Mouse (Mus musculus) lung, postnatal 36 days (tissue): ENCODE results near the gene Pbp2.
A peak's percentile ranks its signal among the peaks of the same experiment; 100 is the strongest.

ENCODE experiments used
- DNase-seq: peaks from one replicate; pipeline ENCODE4 v3.0.0; 2022; ENCODE audit warnings: mixed read lengths

Pbp2 gene

GRCm38 (mm10) chr6:135299024-135299550 is 11.1 kb downstream of the Pbp2 start:
- peak; percentile 19 for DNase-seq

GRCm38 (mm10) chr6:135297570-135297969 is 12.6 kb downstream of the Pbp2 start:
- DNase-seq, result no peak

GRCm38 (mm10) chr6:135296267-135296666 is 13.9 kb downstream of the Pbp2 start:
- DNase-seq, result peak; percentile 74

- DNase-seq, result peak; percentile 71
Measured at GRCm38 (mm10) chr6:135295082-135295861, 14.9 kb downstream of the Pbp2 start.

GRCm38 (mm10) chr6:135294150-135294549 is 16.1 kb downstream of the Pbp2 start:
- DNase-seq, result peak; percentile 37

GRCm38 (mm10) chr6:135292391-135292790 is 17.8 kb downstream of the Pbp2 start:
- peak; percentile 75 for DNase-seq

- no peak for DNase-seq
Measured at GRCm38 (mm10) chr6:135279856-135280255, 30.3 kb downstream of the Pbp2 start.

GRCm38 (mm10) chr6:135279286-135279685 is 30.9 kb downstream of the Pbp2 start:
- DNase-seq, result no peak

- no peak for DNase-seq
Measured at GRCm38 (mm10) chr6:135278302-135278701, 31.9 kb downstream of the Pbp2 start.

GRCm38 (mm10) chr6:135276474-135277295 is 33.5 kb downstream of the Pbp2 start:
- DNase-seq, result no peak

GRCm38 (mm10) chr6:135275231-135275630 is 35.0 kb downstream of the Pbp2 start:
- no peak for DNase-seq

GRCm38 (mm10) chr6:135273066-135273465 is 37.1 kb downstream of the Pbp2 start:
- DNase-seq, result no peak

- DNase-seq, result no peak
Measured at GRCm38 (mm10) chr6:135271761-135272160, 38.4 kb downstream of the Pbp2 start.

- no peak for DNase-seq
Measured at GRCm38 (mm10) chr6:135269626-135270025, 40.6 kb downstream of the Pbp2 start.

GRCm38 (mm10) chr6:135268392-135268791 is 41.8 kb downstream of the Pbp2 start:
- no peak for DNase-seq

GRCm38 (mm10) chr6:135267221-135267620 is 43.0 kb downstream of the Pbp2 start:
- no peak for DNase-seq

- DNase-seq, result no peak
Measured at GRCm38 (mm10) chr6:135266056-135266455, 44.1 kb downstream of the Pbp2 start.

- no peak for DNase-seq
Measured at GRCm38 (mm10) chr6:135264136-135264535, 46.1 kb downstream of the Pbp2 start.

- no peak for DNase-seq
Measured at GRCm38 (mm10) chr6:135262565-135262964, 47.6 kb downstream of the Pbp2 start.

- DNase-seq, result peak; percentile 17
Measured at GRCm38 (mm10) chr6:135261124-135261523, 49.1 kb downstream of the Pbp2 start.

GRCm38 (mm10) chr6:135260435-135260834 is 49.8 kb downstream of the Pbp2 start:
- DNase-seq, result no peak
